Mouse (Mus musculus) G1E (cell line): ENCODE data around the gene Mcoln1. TPM values are rescaled to one million over a fixed set of nuclear protein-coding genes. Genes with fewer than 3 reads are reported as not detected.

Experiments
- ATAC-seq: 2 replicates; pipeline ENCODE4 v1.8.0; 2016; ENCODE audit warnings: mild to moderate bottlenecking; ENCODE audit not compliant: insufficient number of reproducible peaks, poor library complexity, low FRiP score, severe bottlenecking; ENCODE audit errors: extremely low read depth
- DNase-seq: peaks from one replicate; pipeline ENCODE4 v3.0.0; 2012; ENCODE audit warnings: low spot score
- H3K27me3 ChIP-seq: 2 replicates; pipeline ENCODE4 v1.6.1; 2012; ENCODE audit warnings: mild to moderate bottlenecking, low read length, inconsistent platforms; ENCODE audit not compliant: insufficient read depth
- H3K36me3 ChIP-seq: replicated peaks from 2 replicates; pipeline ENCODE3; 2012; ENCODE audit warnings: mild to moderate bottlenecking, inconsistent platforms
- H3K4me1 ChIP-seq: 2 replicates; pipeline ENCODE4 v1.6.1; 2012; ENCODE audit warnings: low read depth, low read length, inconsistent platforms, mixed read lengths; ENCODE audit not compliant: insufficient read depth
- H3K4me3 ChIP-seq: 2 replicates; pipeline ENCODE4 v1.5.1; 2012; ENCODE audit warnings: low read depth, mild to moderate bottlenecking, inconsistent platforms, low read length, moderate library complexity, mixed read lengths
- H3K9me3 ChIP-seq: replicated peaks from 2 replicates; pipeline ENCODE4 v1.6.1; 2012; ENCODE audit warnings: inconsistent platforms
- CTCF ChIP-seq: IDR thresholded peaks from 2 replicates; pipeline ENCODE4 v1.5.1; 2012; ENCODE audit warnings: low read depth, low read length, inconsistent platforms, mixed read lengths
- GATA1 ChIP-seq: IDR thresholded peaks from 2 replicates; pipeline ENCODE4 v1.6.1; 2012; ENCODE audit warnings: borderline replicate concordance, low read length, inconsistent platforms, mixed read lengths
- GATA2 ChIP-seq: IDR thresholded peaks from 2 replicates; pipeline ENCODE4 v1.6.1; 2012; ENCODE audit warnings: low read depth, low read length, inconsistent platforms, borderline replicate concordance
- POLR2AphosphoS5 ChIP-seq: IDR thresholded peaks from 2 replicates; pipeline ENCODE4 v1.6.1; 2012; ENCODE audit warnings: low read depth, low read length, inconsistent platforms; ENCODE audit not compliant: insufficient replicate concordance
- TAL1 ChIP-seq: conservative IDR thresholded peaks from 2 replicates; pipeline ENCODE4 v1.6.1; 2012; ENCODE audit warnings: low read depth, low read length, inconsistent platforms, mixed read lengths
- polyA plus RNA-seq: library from polyadenylated mRNA; stranded (reverse); fragments of >175 nt; gene quantifications from 2 replicates; pipeline ENCODE4 v1.2.3, GENCODE M21; 2012
- total RNA-seq, 2 experiments: library from RNA; stranded (forward) in 1 of 2; stranded (reverse) in 1 of 2; fragments of 200-1000 nt in 1 of 2; fragments of >200 nt in 1 of 2; fragmentation: Nextera tagmentation in 1 of 2; gene quantifications; 2 replicates each; pipeline ENCODE4 v1.2.3; 2014 to 2017

Mcoln1 gene
- total and polyA plus RNA-seq, 3 experiments: 41.5 to 144 (median 42.4) TPM

- Histone ChIP-seq H3K36me3 (peaks cover 26% of the 10 kb centered on the region), H3K4me3 (no peak overlapping the region; the same call in 1 of the 2 replicates), H3K4me1 (peaks cover 48% of the 10 kb centered on the region), H3K9me3 (peaks cover 9% of the 10 kb centered on the region), H3K27me3 (no peaks in the 10 kb centered on the region)
- TF ChIP-seq GATA1 (no peak), GATA2 (no peak), TAL1 (no peak), POLR2AphosphoS5 (no peak), CTCF (no peak)
- DNase-seq (no peak), ATAC-seq (no peak)
These were observed 3.9 kb upstream of the Mcoln1 start for GRCm38 (mm10) chr8:3496428-3496748.

DNA sequence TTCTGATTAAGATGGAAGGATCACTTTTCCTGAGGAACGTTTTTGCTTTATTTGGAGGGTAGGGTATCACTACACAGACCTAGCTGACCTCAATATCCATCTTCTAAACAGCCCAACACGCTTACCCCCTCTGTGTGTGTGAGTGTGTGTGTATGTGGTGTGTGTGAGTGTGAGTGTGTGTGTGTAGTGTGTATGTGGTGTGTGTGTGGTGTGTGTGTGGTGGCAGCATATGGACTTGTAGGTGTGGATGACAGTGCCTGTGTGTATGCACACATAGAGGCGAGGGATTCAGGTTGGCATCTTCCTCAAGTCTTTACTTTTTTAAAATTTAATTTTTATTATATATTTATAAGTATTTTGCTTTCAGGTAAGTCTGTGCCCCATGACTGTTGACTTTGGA is 1.7 kb upstream of the Mcoln1 start:
- H3K4me1 ChIP-seq: peaks cover 49% of the 10 kb centered on the region

GRCm38 (mm10) chr8:3499751-3500150 is 506 bp upstream of the Mcoln1 start:
- Histone ChIP-seq H3K4me1 (peaks cover 39% of the 10 kb centered on the region), H3K36me3 (peaks cover 39% of the 10 kb centered on the region), H3K4me3 (peak overlapping the region; percentile 84), H3K27me3 (no peaks in the 10 kb centered on the region), H3K9me3 (peaks cover 9% of the 10 kb centered on the region)
- TF ChIP-seq CTCF: no peak
- no peak for TF ChIP-seq TAL1
- TF ChIP-seq POLR2AphosphoS5: no peak
- no peak for TF ChIP-seq GATA1
- no peak for TF ChIP-seq GATA2
- DNase-seq (no peak), ATAC-seq (peak; percentile 17; the same call in 1 of the 2 replicates)

More for the DNA sequence above, 1.7 kb upstream of the Mcoln1 start:
- H3K36me3 ChIP-seq: peaks cover 33% of the 10 kb centered on the region
- no peaks in the 10 kb centered on the region for H3K27me3 ChIP-seq
- ATAC-seq: no peak
- TF ChIP-seq TAL1: no peak
- TF ChIP-seq GATA1: no peak
- no peak for TF ChIP-seq POLR2AphosphoS5
- no peak for TF ChIP-seq GATA2
- no peak for TF ChIP-seq CTCF
- no peak for DNase-seq
- peaks cover 9% of the 10 kb centered on the region for H3K9me3 ChIP-seq
- H3K4me3 ChIP-seq: no peak overlapping the region

GRCm38 (mm10) chr8:3502217-3502616 is 2.0 kb downstream of the Mcoln1 start:
- ATAC-seq: no peak
- H3K36me3 ChIP-seq: peaks cover 40% of the 10 kb centered on the region
- peaks cover 29% of the 10 kb centered on the region for H3K4me1 ChIP-seq
- H3K4me3 ChIP-seq: no peak overlapping the region
- no peak for TF ChIP-seq POLR2AphosphoS5
- no peak for TF ChIP-seq TAL1
- no peak for TF ChIP-seq GATA2
- no peak for TF ChIP-seq GATA1
- TF ChIP-seq CTCF: no peak
- DNase-seq: no peak
- H3K27me3 ChIP-seq: no peaks in the 10 kb centered on the region
- no peaks in the 10 kb centered on the region for H3K9me3 ChIP-seq

GRCm38 (mm10) chr8:3507979-3508754 is 7.9 kb downstream of the Mcoln1 start:
- DNase-seq: no peak
- Histone ChIP-seq H3K9me3 (no peaks in the 10 kb centered on the region), H3K4me1 (no peaks in the 10 kb centered on the region), H3K27me3 (no peaks in the 10 kb centered on the region), H3K4me3 (no peak overlapping the region), H3K36me3 (peaks cover 90% of the 10 kb centered on the region)
- no peak for TF ChIP-seq CTCF
- no peak for TF ChIP-seq POLR2AphosphoS5
- TF ChIP-seq GATA2: no peak
- TF ChIP-seq TAL1: no peak
- TF ChIP-seq GATA1: no peak
- no peak for ATAC-seq

DNA sequence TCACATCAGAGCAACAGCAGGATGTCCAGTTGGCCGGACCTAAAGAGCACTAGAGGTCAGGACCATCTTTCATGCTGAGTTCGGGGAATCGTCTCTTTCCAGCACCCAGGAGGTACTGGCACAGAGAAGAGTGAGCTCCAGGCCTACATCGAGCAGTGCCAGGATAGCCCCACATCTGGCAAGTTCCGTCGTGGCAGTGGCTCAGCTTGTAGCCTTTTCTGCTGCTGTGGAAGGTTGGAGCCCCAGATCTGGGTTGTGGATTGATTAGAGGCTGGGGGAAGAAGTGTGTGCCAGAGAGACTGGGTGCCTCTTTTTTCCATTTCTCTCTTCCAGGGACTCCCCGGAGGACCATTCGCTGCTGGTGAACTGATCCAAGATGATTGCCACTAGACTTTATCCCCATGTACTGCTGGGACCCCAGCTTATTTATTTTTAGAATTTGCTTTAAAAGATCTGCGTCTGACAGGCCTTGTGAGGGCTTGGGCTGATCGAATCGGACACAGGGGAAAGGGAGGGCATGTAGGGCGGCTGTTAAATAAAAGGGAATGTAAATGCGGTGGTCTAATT is 14.5 kb downstream of the Mcoln1 start:
- Histone ChIP-seq H3K4me1 (peaks cover 31% of the 10 kb centered on the region), H3K36me3 (peaks cover 63% of the 10 kb centered on the region), H3K27me3 (no peaks in the 10 kb centered on the region), H3K4me3 (peak overlapping the region; percentile 94), H3K9me3 (no peaks in the 10 kb centered on the region)
- DNase-seq (no peak), ATAC-seq (no peak)
- TF ChIP-seq CTCF (no peak), POLR2AphosphoS5 (no peak), GATA1 (no peak)

GRCm38 (mm10) chr8:3515260-3515671 is 15.0 kb downstream of the Mcoln1 start, which contains the start of gene Pnpla6:
TSS of gene Pnpla6 (plus strand) at chr8:3515384.
- DNase-seq (peak; percentile 71), ATAC-seq (peak; percentile 72)
- TF ChIP-seq POLR2AphosphoS5 (peak; percentile 35; the same call in 1 of the 2 replicates), TAL1 (no peak)
- Histone ChIP-seq H3K36me3 (peaks cover 60% of the 10 kb centered on the region), H3K4me3 (peak within 1 kb of the TSS; percentile 94), H3K4me1 (peaks cover 31% of the 10 kb centered on the region), H3K27me3 (no peaks in the 10 kb centered on the region), H3K9me3 (no peaks in the 10 kb centered on the region)
